Mouse (Mus musculus) heart, embryonic 15.5 days (tissue): ENCODE results near the gene Ilkap. TPM values are rescaled to one million over a fixed set of nuclear protein-coding genes. Genes with fewer than 3 reads are reported as not detected.

Experiments
- polyA plus RNA-seq: library from polyadenylated mRNA; unstranded; fragments of >200 nt; fragmentation: Nextera tagmentation; extraction: Ambion mirVana; gene quantifications from 2 replicates; pipeline ENCODE4 v1.2.1, GENCODE M21; 2015

Gene Ilkap
- polyA plus RNA-seq, 1 experiment from 2014 or later = 96.7 TPM

Other genes starting within 250 kb of the Ilkap start
- gene Ramp1, start 219.0 kb downstream of the Ilkap start, polyA plus RNA-seq = 46.1 and 50.6 TPM in 2 replicates
- 60.4 and 65.0 TPM in 2 replicates for gene Ube2f, start 148.5 kb downstream of the Ilkap start, polyA plus RNA-seq
- 11.5 and 15.6 TPM in 2 replicates for gene Scly, start 100.5 kb downstream of the Ilkap start, polyA plus RNA-seq
- gene Espnl, start 76.7 kb downstream of the Ilkap start, polyA plus RNA-seq = 0.03 and 0.08 TPM in 2 replicates
- 47.7 and 50.5 TPM in 2 replicates for gene Klhl30, start 47.8 kb downstream of the Ilkap start, polyA plus RNA-seq
- gene Erfe, start 32.4 kb downstream of the Ilkap start, polyA plus RNA-seq = 0.78 and 1.5 TPM in 2 replicates
- 72.4 and 128 TPM in 2 replicates for gene Hes6, start 15.2 kb upstream of the Ilkap start, polyA plus RNA-seq
- 4.5 and 5.0 TPM in 2 replicates for gene Per2, start 60.5 kb upstream of the Ilkap start, polyA plus RNA-seq
- gene Traf3ip1, start 95.8 kb upstream of the Ilkap start, polyA plus RNA-seq = 3.9 and 6.1 TPM in 2 replicates
- gene Asb1, start 141.7 kb upstream of the Ilkap start, polyA plus RNA-seq = 5.0 and 6.5 TPM in 2 replicates